Mouse (Mus musculus): ENCODE results near the gene Krtap9-1.
"Not testable (repeated sequence)": the region's sequence is repeated elsewhere in the genome, so short reads cannot be mapped to it uniquely, and the experiment has no call there.

Krtap9-1 gene

DNA sequence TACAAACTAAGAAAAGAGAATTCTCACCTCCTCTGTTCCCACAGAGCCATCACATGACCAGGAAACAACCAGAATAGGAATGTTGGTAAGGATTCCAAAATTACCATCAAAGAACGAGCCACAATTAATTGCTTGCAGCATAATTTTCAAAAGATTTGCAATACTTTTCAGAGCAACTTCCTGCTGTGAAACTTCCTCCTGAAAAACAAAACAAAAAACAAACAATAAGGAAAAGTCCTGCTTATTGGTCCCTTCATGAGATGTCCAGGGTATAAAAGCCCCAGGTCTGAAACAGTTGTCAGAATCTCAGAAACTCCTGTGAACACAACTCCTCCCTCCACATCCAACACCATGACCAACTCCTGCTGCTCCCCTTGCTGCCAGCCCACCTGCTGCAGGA, at the start of gene Krtap9-1:
TSS of gene Krtap9-1 (plus strand) at position 301 of the 400 bp plus-strand sequence.
- DNase-seq (ENCODE audit: low read depth, low spot score) = not testable (repeated sequence)

DNA sequence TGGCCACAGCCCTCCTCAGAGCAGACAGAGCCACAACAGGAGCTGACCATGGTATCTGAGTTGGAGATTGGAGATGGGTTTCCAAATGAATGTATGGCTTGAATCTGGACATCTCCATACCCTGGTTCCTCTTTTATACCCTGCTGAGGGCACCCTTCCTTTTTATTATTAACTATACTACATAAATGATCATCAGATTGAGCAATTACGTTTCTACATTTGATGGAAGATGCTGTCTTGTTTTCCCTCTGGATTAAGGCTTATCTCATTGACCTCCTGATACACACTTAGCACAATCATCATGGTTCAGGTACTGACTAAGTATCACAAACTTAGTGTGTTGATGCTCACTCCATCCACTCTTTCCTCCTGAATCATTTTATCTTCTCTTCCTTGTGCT, 35.2 kb upstream of the Krtap9-1 start, which contains the start of gene 2300003K06Rik:
TSS of gene 2300003K06Rik (minus strand) at position 101 of the 400 bp plus-strand sequence.
- no peak for DNase-seq (ENCODE audit: low read depth, low spot score)

DNA sequence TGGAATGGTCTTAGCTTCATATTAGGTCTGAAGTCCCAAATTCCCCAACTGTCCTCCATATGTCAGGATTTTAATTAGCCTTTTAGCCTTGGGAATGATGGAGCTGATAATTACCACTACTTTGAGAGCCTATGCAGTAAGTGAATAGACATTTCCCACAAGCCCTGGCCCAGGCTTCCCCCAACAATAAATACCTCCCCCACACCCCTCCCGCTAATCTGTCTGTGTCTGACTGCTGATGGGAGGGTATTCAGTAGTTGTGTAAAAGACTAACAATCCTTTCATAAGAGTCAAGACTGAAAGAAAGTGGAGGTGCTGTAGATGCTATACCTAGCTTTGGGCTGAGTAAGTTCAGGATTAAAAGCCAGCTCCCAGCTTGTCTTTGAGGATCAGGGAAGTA, 31.0 kb upstream of the Krtap9-1 start:
- no peak for DNase-seq (ENCODE audit: low read depth, low spot score)

DNA sequence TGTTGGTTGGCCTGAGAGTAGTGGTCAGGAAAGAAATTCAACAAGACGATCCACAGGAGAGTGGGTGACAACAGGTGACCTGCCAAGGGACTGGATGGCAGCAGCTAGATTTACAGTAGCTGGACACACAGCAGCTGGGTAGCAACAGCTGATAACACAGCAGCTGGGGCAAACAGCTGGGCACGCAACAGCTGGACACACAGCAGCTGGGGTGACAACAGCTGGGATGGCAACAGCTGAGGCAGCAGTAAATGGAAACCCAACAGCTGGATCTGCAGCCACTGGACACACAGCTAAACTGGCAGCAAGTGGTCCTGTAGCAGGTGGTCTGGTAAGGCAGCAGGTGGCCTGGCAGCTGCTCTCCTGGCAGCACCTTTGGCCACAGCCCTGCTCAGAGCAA, 26.4 kb upstream of the Krtap9-1 start:
- no peak for DNase-seq (ENCODE audit: low read depth, low spot score)

DNA sequence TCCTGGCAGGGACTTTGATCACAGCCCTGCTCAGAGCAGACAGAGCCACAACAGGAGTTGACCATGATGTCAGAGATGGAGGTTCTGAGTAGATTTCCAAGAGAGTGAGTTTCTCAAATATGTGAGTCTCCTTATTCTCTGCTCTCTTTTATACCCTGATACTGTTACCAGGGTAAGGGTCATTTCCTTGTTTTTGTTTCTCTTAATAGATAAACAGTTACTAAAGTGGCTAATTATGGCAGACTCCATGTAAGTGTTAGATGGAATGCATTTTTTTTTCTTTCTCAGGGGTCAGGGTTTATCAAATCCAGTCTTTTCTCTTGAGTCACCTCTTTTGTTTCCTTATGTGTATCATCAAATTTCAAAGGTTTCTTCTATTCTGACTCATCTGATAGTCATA, 21.7 kb upstream of the Krtap9-1 start, which contains the start of gene Krtap4-16:
TSS of gene Krtap4-16 (minus strand) at position 101 of the 400 bp plus-strand sequence.
- no peak for DNase-seq (ENCODE audit: low read depth, low spot score)

DNA sequence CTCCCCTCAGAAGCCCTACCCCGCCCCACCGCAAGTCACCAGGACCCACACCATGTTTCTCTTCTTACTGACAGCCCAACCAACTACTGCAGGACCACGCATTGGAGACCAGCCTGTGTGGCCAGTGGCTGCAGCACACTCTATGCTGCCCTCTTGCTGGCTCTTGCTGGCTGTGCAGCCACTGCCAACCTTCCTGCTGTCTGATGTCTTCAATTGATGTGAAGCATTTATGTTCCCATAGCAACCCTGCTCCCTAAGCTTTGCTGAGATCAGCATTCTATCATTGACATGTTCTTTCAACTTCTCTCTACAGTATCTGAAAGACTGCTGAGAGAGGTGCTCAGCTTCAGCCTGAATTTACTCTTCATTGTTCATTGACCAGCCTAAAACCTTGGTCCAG, 19.1 kb upstream of the Krtap9-1 start:
- no peak for DNase-seq (ENCODE audit: low read depth, low spot score)

DNA sequence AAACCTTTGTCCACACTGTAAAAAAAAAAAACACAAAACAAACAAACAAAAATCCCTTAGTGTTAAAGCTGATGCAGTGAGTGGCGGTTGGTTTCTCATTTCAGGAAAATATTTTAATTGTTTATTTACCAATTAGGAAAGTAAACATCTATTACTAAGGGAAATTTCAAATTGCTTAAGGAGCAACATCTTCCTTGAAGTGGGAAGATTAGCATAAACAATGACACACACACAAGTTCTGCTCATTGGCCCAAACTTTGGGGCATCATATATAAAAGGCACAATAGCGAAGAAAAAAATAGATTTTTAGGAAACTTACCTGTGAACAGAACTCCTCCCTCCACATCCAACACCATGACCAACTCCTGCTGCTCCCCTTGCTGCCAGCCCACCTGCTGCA, 15.6 kb upstream of the Krtap9-1 start, which contains the start of gene Gm11568:
TSS of gene Gm11568 (plus strand) at position 301 of the 400 bp plus-strand sequence.
- no peak for DNase-seq (ENCODE audit: low read depth, low spot score)

DNA sequence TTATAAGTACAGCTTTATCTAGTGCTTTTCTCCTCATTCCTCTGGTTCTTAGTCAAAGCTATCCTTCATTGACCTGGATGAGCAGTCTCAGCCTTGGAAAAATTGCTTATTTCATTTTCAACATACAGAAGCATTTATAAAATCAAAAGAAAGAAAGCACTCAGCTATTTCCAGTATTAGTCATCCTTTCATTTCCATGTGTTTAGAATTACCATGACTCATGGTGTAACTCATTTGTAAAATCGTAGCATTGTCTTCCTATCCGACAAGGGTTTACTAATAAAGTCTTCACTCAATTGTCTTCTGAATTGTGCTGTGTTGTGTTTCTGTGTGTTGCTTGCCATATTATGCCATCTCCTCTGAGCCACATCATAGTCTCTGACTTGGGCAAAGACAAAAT, 14.4 kb upstream of the Krtap9-1 start:
- DNase-seq (ENCODE audit: low read depth, low spot score) = no peak

DNA sequence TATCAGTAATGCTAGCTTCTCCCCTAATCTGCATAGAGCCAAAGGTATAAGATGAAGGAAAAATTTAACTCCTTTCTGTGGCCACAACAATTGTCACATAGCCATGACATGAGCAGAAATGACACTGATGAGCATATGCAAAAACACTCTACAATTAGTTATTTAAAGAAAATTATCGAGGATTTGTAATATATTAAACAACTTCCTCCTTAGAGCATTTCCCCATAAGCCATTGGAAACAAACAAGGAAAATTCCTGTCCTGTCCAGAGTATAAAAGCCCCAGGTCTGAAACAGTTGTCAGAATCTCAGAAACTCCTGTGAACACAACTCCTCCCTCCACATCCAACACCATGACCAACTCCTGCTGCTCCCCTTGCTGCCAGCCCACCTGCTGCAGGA, 9.0 kb upstream of the Krtap9-1 start, which contains the start of gene Gm11559:
TSS of gene Gm11559 (plus strand) at position 301 of the 400 bp plus-strand sequence.
- not testable (repeated sequence) for DNase-seq (ENCODE audit: low read depth, low spot score)

DNA sequence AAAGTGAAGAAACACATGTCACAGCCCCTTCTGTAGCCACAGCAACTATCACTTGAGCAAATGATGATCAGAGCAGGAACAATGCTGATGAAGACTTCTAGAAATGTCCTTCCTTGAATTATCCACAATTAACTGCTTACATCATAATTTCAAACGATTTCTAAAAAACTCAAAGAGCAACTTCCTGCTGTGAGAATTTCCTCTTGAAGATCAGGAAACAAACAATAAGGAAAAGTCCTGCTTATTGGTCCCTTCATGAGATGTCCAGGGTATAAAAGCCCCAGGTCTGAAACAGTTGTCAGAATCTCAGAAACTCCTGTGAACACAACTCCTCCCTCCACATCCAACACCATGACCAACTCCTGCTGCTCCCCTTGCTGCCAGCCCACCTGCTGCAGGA, 5.7 kb downstream of the Krtap9-1 start, which contains the start of gene Gm11567:
TSS of gene Gm11567 (plus strand) at position 301 of the 400 bp plus-strand sequence.
- not testable (repeated sequence) for DNase-seq (ENCODE audit: low read depth, low spot score)

DNA sequence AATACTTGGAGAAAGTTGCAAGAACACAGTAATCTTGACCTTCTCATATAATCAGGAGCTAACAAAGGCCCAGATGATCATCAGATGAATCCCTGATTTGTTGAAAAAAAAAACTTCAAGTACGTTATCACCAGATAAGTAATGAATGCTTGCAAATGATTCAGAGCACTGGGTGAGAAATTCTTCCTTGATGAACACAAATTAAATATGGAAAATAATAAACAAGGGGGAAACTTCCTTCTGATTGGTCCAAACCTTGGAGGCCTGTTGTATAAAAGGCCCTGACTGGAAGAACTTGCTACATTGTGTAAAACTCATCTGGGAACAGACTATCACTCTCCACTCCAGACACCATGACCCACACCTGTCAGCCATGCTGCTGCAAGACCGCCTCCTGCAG, 34.4 kb downstream of the Krtap9-1 start, which contains the start of gene Krtap31-1:
TSS of gene Krtap31-1 (plus strand) at position 301 of the 400 bp plus-strand sequence.
- DNase-seq (ENCODE audit: low read depth, low spot score) = no peak

DNA sequence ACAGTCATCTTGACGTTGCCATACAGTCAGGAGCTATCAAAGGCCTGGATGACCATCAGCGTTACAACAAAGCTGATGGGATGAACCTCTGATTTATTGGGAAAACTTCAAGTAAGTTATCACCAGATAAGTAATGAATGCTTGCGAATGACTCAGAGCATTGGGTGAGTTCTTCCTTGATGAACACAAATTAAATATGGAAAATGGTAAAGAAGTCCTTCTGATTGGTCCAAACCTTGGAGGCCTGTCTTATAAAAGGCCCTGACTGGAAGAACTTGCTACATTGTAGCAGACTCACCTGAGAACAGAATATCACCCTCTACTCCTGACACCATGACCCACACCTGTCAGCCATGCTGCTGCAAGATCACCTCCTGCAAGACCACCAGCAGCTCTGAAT, 41.3 kb downstream of the Krtap9-1 start, which contains the start of gene Gm11565:
TSS of gene Gm11565 (plus strand) at position 301 of the 400 bp plus-strand sequence.
- DNase-seq (ENCODE audit: low read depth, low spot score) = no peak
